Mouse (Mus musculus) embryonic facial prominence, embryonic 14.5 days (tissue): ENCODE results near the gene Ell. TPM values are rescaled to one million over a fixed set of nuclear protein-coding genes. Genes with fewer than 3 reads are reported as not detected.
A peak's percentile ranks its signal among the peaks of the same experiment; 100 is the strongest.

Experiments used
- ATAC-seq: fragments of 200-750 bp; cut with Nextera tagmentation; 2 replicates; pipeline ENCODE4 v1.8.0; 2017; ENCODE audit warnings: low read depth, moderate number of reproducible peaks, moderate TSS enrichment
- DNase-seq: peaks from one replicate; pipeline ENCODE4 v3.0.0-alpha.2; 2015; ENCODE audit warnings: low spot score
- H3K27ac ChIP-seq: fragments of 300-500 bp; sonication (generic); replicated peaks from 2 replicates; pipeline ENCODE4 v1.5.1; 2014; ENCODE audit warnings: low read depth, mild to moderate bottlenecking, low read length, moderate library complexity
- H3K27me3 ChIP-seq: fragments of 300-500 bp; sonication (generic); replicated peaks from 2 replicates; pipeline ENCODE4 v1.6.1; 2014; ENCODE audit warnings: low read length; ENCODE audit not compliant: control insufficient read depth, insufficient read depth
- H3K36me3 ChIP-seq: fragments of 300-500 bp; sonication (generic); 2 replicates; pipeline ENCODE4 v1.6.1; 2014; ENCODE audit warnings: low read length, mixed read lengths; ENCODE audit not compliant: control insufficient read depth, insufficient read depth
- H3K4me1 ChIP-seq: fragments of 300-500 bp; sonication (generic); 2 replicates; pipeline ENCODE4 v1.6.1; 2014; ENCODE audit warnings: antibody characterized with exemption, low read length; ENCODE audit not compliant: control insufficient read depth, insufficient read depth
- H3K4me2 ChIP-seq: fragments of 300-500 bp; sonication (generic); 2 replicates; pipeline ENCODE4 v1.6.1; 2014; ENCODE audit warnings: low read depth, mild to moderate bottlenecking, low read length, moderate library complexity, mixed read lengths
- H3K4me3 ChIP-seq: fragments of 300-500 bp; sonication (generic); 2 replicates; pipeline ENCODE4 v1.5.1; 2014; ENCODE audit warnings: low read depth, mild to moderate bottlenecking, low read length
- H3K9ac ChIP-seq: fragments of 300-500 bp; sonication (generic); 2 replicates; pipeline ENCODE4 v1.6.1; 2014; ENCODE audit warnings: low read depth, mild to moderate bottlenecking, low read length, moderate library complexity, mixed read lengths
- H3K9me3 ChIP-seq: fragments of 300-500 bp; sonication (generic); 2 replicates; pipeline ENCODE4 v1.6.1; 2016; ENCODE audit warnings: low read length; ENCODE audit not compliant: control insufficient read depth
- WGBS: fragments of 180-500 bp; shearing (Covaris S2); extraction: QIAGEN DNeasy Blood & Tissue Kit; methylation state at CpG from one replicate; pipeline ENCODE4 v1.1.7; 2014; 5-methylcytosine and 5-hydroxymethylcytosine counted together
- polyA plus RNA-seq: library from polyadenylated mRNA; unstranded; fragments of >200 nt; fragmentation: Nextera tagmentation; extraction: Ambion mirVana; gene quantifications from 2 replicates; pipeline ENCODE4 v1.2.1, GENCODE M21; 2014

The Ell gene
- polyA plus RNA-seq, 1 experiment from 2014 or later: 17.3 TPM

DNA sequence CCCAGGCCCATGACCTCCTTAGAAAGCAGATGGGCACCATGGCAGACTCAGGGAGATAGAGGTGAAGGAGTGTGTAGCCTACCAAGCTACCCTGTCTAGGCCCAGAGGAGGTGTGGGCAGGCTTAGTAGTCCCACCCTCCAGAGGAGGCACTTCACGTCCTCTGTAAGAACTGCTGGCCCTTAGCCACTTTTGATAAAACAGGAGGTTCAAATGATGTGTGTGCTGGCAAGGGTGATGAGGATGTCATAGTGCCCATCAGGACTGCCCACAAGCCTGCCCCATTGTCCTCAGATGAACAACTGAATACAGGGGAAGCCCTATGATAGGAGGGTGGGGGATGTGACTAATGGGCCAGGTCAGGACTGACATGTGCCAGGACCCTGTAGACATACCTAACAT lies 13.6 kb downstream of the Ell start:
- Histone ChIP-seq H3K4me2 (no peak overlapping the region), H3K4me3 (no peak overlapping the region), H3K9me3 (no peaks in the 10 kb centered on the region), H3K36me3 (no peaks in the 10 kb centered on the region; the same call in 1 of the 2 replicates), H3K27me3 (no peaks in the 10 kb centered on the region), H3K27ac (no peak overlapping the region), H3K4me1 (no peaks in the 10 kb centered on the region), H3K9ac (no peak overlapping the region)
- WGBS: 56% methylated on average over 1 of the region's 1 CpGs
- DNase-seq (no peak), ATAC-seq (no peak)

- DNase-seq: no peak
- Histone ChIP-seq H3K27ac (no peak overlapping the region), H3K9ac (no peak overlapping the region)
Observed at GRCm38 (mm10) chr8:70553740-70554139, 14.5 kb downstream of the Ell start.

GRCm38 (mm10) chr8:70555079-70555747 lies 16.0 kb downstream of the Ell start:
- no peak for ATAC-seq
- 94% methylated on average over 4 of the region's 4 CpGs for WGBS
- Histone ChIP-seq H3K4me2 (no peak overlapping the region), H3K4me3 (no peak overlapping the region), H3K9me3 (no peaks in the 10 kb centered on the region), H3K36me3 (no peaks in the 10 kb centered on the region; the same call in 1 of the 2 replicates), H3K9ac (no peak overlapping the region), H3K27me3 (no peaks in the 10 kb centered on the region), H3K4me1 (no peaks in the 10 kb centered on the region), H3K27ac (no peak overlapping the region)
- DNase-seq: no peak

More at GRCm38 (mm10) chr8:70553740-70554139, 14.5 kb downstream of the Ell start:
- Histone ChIP-seq H3K4me2 (no peak overlapping the region), H3K9me3 (no peaks in the 10 kb centered on the region), H3K4me3 (no peak overlapping the region), H3K36me3 (no peaks in the 10 kb centered on the region; the same call in 1 of the 2 replicates), H3K4me1 (no peaks in the 10 kb centered on the region), H3K27me3 (no peaks in the 10 kb centered on the region)
- no peak for ATAC-seq

DNA sequence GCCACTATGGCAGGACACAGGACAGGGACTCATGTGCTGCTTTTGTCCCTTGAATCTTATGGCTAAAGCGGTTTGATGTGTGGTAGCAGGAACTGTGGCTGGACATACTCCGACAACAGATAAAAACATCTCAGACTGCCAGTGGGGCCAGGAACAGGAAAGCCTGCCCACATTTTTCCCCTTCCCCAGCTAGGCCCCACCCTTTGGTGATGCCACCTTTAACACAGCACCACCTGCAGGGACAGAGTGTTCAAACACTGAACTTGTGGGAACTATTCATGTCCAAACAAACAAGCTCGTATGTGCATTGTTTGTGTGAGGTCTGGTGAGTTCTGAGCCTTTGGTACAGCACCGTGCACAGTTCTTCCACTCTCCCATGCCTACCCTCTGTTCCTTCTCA lies 19.1 kb downstream of the Ell start:
- 48% methylated on average over 4 of the region's 4 CpGs for WGBS
- no peak overlapping the region for H3K27ac ChIP-seq
- no peak overlapping the region for H3K4me3 ChIP-seq
- H3K36me3 ChIP-seq: no peaks in the 10 kb centered on the region; the same call in 1 of the 2 replicates
- H3K9me3 ChIP-seq: no peaks in the 10 kb centered on the region
- no peak for DNase-seq
- H3K4me1 ChIP-seq: no peaks in the 10 kb centered on the region
- 0 out of 2 replicates have a peak overlapping the region, but pooled peaks have one; percentile 9 for H3K9ac ChIP-seq
- H3K27me3 ChIP-seq: no peaks in the 10 kb centered on the region
- H3K4me2 ChIP-seq: no peak overlapping the region
- ATAC-seq: no peak

GRCm38 (mm10) chr8:70558983-70559382 lies 19.7 kb downstream of the Ell start:
- Histone ChIP-seq H3K4me1 (no peaks in the 10 kb centered on the region), H3K9ac (no peak overlapping the region), H3K4me3 (no peak overlapping the region), H3K27me3 (no peaks in the 10 kb centered on the region), H3K27ac (no peak overlapping the region), H3K36me3 (no peaks in the 10 kb centered on the region; the same call in 1 of the 2 replicates), H3K9me3 (no peaks in the 10 kb centered on the region), H3K4me2 (no peak overlapping the region)
- DNase-seq (no peak), ATAC-seq (no peak)
- 83% methylated on average over 3 of the region's 3 CpGs for whole genome bisulfite sequencing

- H3K27ac ChIP-seq: no peak overlapping the region
- no peaks in the 10 kb centered on the region; the same call in 1 of the 2 replicates for H3K36me3 ChIP-seq
- no peaks in the 10 kb centered on the region for H3K27me3 ChIP-seq
- H3K4me3 ChIP-seq: no peak overlapping the region
- DNase-seq (peak; percentile 33), ATAC-seq (0 out of 2 replicates have a peak, but pooled peaks have one; percentile 24)
- no peak overlapping the region for H3K9ac ChIP-seq
- 69% methylated on average over 2 of the region's 2 CpGs for WGBS
- no peaks in the 10 kb centered on the region for H3K4me1 ChIP-seq
- no peak overlapping the region for H3K4me2 ChIP-seq
- no peaks in the 10 kb centered on the region for H3K9me3 ChIP-seq
Observed at GRCm38 (mm10) chr8:70560096-70560495, 20.8 kb downstream of the Ell start.

GRCm38 (mm10) chr8:70560564-70560963 lies 21.3 kb downstream of the Ell start:
- no peaks in the 10 kb centered on the region for H3K4me1 ChIP-seq
- no peaks in the 10 kb centered on the region for H3K27me3 ChIP-seq
- WGBS: 65% methylated on average over 3 of the region's 3 CpGs
- H3K9me3 ChIP-seq: no peaks in the 10 kb centered on the region
- no peak overlapping the region for H3K27ac ChIP-seq
- no peak overlapping the region for H3K9ac ChIP-seq
- DNase-seq: no peak
- no peak overlapping the region for H3K4me2 ChIP-seq
- H3K36me3 ChIP-seq: no peaks in the 10 kb centered on the region
- no peak for ATAC-seq
- H3K4me3 ChIP-seq: no peak overlapping the region

DNA sequence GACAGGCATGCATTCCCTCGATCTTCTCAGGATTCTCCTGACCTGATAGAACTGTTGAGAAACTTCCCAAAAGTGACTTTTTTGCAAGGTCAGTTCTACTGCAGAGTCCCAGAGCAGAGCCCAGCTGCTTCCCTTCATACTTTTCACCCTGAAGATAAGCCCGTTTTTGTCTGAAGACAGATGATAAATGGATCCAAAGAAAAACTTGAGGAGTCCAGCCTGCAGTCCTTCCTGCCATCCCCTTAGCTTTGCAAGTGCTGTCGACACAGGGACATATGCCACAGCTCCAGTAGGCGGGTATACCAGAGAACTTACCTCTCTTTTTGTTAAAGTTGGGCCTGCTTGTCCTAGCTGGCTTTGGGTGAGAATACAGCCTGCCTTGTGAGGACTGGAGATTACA lies 22.1 kb downstream of the Ell start:
- no peak overlapping the region for H3K9ac ChIP-seq
- H3K4me2 ChIP-seq: no peak overlapping the region
- H3K27ac ChIP-seq: no peak overlapping the region
- DNase-seq (no peak), ATAC-seq (no peak)
- WGBS: 50% methylated on average over 4 of the region's 4 CpGs
- H3K4me3 ChIP-seq: no peak overlapping the region
- H3K9me3 ChIP-seq: no peaks in the 10 kb centered on the region
- no peaks in the 10 kb centered on the region for H3K4me1 ChIP-seq
- no peaks in the 10 kb centered on the region for H3K36me3 ChIP-seq
- H3K27me3 ChIP-seq: no peaks in the 10 kb centered on the region
